In the genomic region with DNA sequence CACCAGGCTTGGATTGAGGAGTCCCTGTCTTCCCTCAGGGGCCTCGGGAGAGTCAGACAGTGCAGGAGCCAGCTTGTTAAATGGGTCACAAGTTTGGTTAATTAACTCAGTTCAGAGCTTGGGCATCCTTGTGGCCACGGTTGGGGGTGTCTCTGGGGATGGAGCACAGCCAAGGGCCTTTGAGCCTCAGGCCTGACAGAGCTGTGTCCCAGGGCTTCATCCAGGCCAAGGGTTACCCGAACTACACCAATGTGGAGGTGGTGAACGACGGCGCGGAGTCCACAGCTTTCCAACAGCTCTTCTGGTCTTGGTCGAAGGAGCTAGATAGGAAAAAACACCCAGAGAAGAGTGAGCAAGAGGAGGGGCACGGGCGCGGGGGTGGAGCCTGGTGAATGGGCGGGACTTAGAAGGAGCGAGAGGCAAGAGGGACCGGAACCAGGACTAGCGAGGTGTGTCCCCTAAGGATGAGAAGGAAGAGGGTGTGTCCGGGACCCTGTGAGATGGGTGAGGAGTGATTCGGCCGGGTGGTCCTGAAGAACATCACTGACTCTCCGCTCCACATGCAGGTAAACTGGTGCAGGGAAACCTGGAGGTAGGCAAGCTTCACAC, we compare ENCODE assay signal across 10 mouse cellular contexts. TPM values are rescaled to one million over a fixed set of nuclear protein-coding genes. Genes with fewer than 3 reads are reported as not detected.
DNase-seq lines count a peak whose midpoint lies in the region; ATAC-seq and TF ChIP-seq lines count a peak whose summit lies in the region.
"Had no signal": no experiment of that assay in that cellular context is flagged by ENCODE, and none has a peak within 500 bp of the region (broad histone marks: within the 10 kb centered on the region; RNA-seq: fewer than 3 reads in every experiment).

No protein-coding gene starts in this region.

- 32% methylated on average over 19 of the region's 19 CpGs for WGBS in intestine, embryonic 14.5 days
- 40% methylated on average over 19 of the region's 19 CpGs for WGBS in intestine, embryonic 16.5 days
- 58% methylated on average over 19 of the region's 19 CpGs for WGBS in bone marrow, adult 2 months

- no peak overlapping the region for H3K27ac ChIP-seq in intestine, embryonic 14.5 days (ENCODE audit: low read depth)
- H3K27ac ChIP-seq in intestine, embryonic 16.5 days (ENCODE audit: low read length) = no peak overlapping the region
- H3K27ac ChIP-seq in bone marrow, adult 2 months (ENCODE audit: control insufficient read depth, insufficient read depth, low read depth, low read length, poor library complexity) = no peak overlapping the region
- H3K27ac ChIP-seq: heart, embryonic 15.5 days had no signal

- no peak for DNase-seq in intestine, embryonic 14.5 days (ENCODE audit: low spot score)
- DNase-seq in kidney, postnatal 4 days = peak; percentile 68 to 78
- no peak for DNase-seq in gastrocnemius, adult 18-20 months (ENCODE audit: low spot score)
- DNase-seq in c-Kit-positive CD71-positive TER-119-positive erythroid progenitor cells, embryonic 14.5 days (ENCODE audit: low spot score) = no peak

- peak overlapping the region; percentile 22; the same call in 1 of the 2 replicates for H3K4me2 ChIP-seq in intestine, embryonic 14.5 days (ENCODE audit: low read length)
- no peak overlapping the region for H3K4me2 ChIP-seq in intestine, embryonic 16.5 days (ENCODE audit: low read depth, low read length)
- H3K4me2 ChIP-seq: heart, embryonic 15.5 days; midbrain, embryonic 11.5 days had no signal

- no peaks in the 10 kb centered on the region for H3K27me3 ChIP-seq in intestine, embryonic 14.5 days (replicated peaks; ENCODE audit: control insufficient read depth, insufficient read depth, low read length)
- no peaks in the 10 kb centered on the region for H3K27me3 ChIP-seq in intestine, embryonic 16.5 days (replicated peaks; ENCODE audit: control insufficient read depth, insufficient read depth, low read length)
- H3K27me3 ChIP-seq: heart, embryonic 15.5 days had no signal

- TF ChIP-seq CTCF in bone marrow, adult 2 months (IDR thresholded peaks at IDR 0.05; ENCODE audit: control insufficient read depth, insufficient read depth, low read length) = no peak

- H3K9ac ChIP-seq in intestine, embryonic 14.5 days (ENCODE audit: low read length) = no peak overlapping the region
- no peak overlapping the region for H3K9ac ChIP-seq in intestine, embryonic 16.5 days (ENCODE audit: low read depth, low read length)
- H3K9ac ChIP-seq: heart, embryonic 15.5 days had no signal

- H3K4me3 ChIP-seq in intestine, embryonic 14.5 days (ENCODE audit: low read depth, low read length) = no peak overlapping the region
- H3K4me3 ChIP-seq in intestine, embryonic 16.5 days (ENCODE audit: low read length) = no peak overlapping the region
- H3K4me3 ChIP-seq in bone marrow, adult 2 months (replicated peaks; ENCODE audit: control insufficient read depth, low read depth, low read length) = peak overlapping the region; percentile 62
- H3K4me3 ChIP-seq: heart, embryonic 15.5 days had no signal

- H3K9me3 ChIP-seq in intestine, embryonic 14.5 days (ENCODE audit: control insufficient read depth, low read length) = no peaks in the 10 kb centered on the region
- H3K9me3 ChIP-seq in intestine, embryonic 16.5 days (ENCODE audit: control insufficient read depth, low read length) = no peaks in the 10 kb centered on the region
- H3K9me3 ChIP-seq: heart, embryonic 15.5 days had no signal

- 0 out of 2 replicates have a peak, but pooled peaks cover 8% of the 10 kb centered on the region for H3K4me1 ChIP-seq in intestine, embryonic 14.5 days (replicated peaks; ENCODE audit: control insufficient read depth, insufficient read depth, low read length)
- H3K4me1 ChIP-seq in intestine, embryonic 16.5 days (ENCODE audit: control insufficient read depth, insufficient read depth, low read length) = peaks cover 4% of the 10 kb centered on the region; the same call in 1 of the 2 replicates
- H3K4me1 ChIP-seq in bone marrow, adult 2 months (ENCODE audit: control insufficient read depth, insufficient read depth, low read length) = no peaks in the 10 kb centered on the region; the same call in 1 of the 2 replicates

- no peak for TF ChIP-seq POLR2A in bone marrow, adult 2 months (IDR thresholded peaks at IDR 0.05; ENCODE audit: borderline replicate concordance, control insufficient read depth, low read depth, low read length)

- no peak for ATAC-seq in intestine, embryonic 14.5 days (replicated peaks; ENCODE audit: low FRiP score, low TSS enrichment, low read depth)
- no peak for ATAC-seq in intestine, embryonic 16.5 days
- peak; percentile 24; the same call in 1 of the 2 replicates for ATAC-seq in megakaryocyte-erythroid progenitor cell, adult 5-6 weeks (replicated peaks; ENCODE audit: low FRiP score, low TSS enrichment, poor library complexity, severe bottlenecking)
- ATAC-seq in erythroid progenitor cell, adult 5-6 weeks (replicated peaks; ENCODE audit: low FRiP score, poor library complexity, severe bottlenecking) = no peak

- H3K36me3 ChIP-seq in intestine, embryonic 14.5 days (ENCODE audit: control insufficient read depth, insufficient read depth, low read length) = no peaks in the 10 kb centered on the region
- no peaks in the 10 kb centered on the region for H3K36me3 ChIP-seq in intestine, embryonic 16.5 days (ENCODE audit: control insufficient read depth, insufficient read depth, low read length)
- H3K36me3 ChIP-seq: heart, embryonic 15.5 days had no signal

RNA-seq across cellular contexts. Expression of gene Vill, which starts 10.6 kb away (rescaled TPM):
- polyA plus RNA-seq in intestine, embryonic 14.5 days (2014; fragmentation: Nextera tagmentation; extraction: Ambion mirVana) = 26.2 and 27.4 TPM in 2 replicates
- 13.7 and 14.9 TPM in 2 replicates for polyA plus RNA-seq in intestine, embryonic 16.5 days (2015; fragmentation: Nextera tagmentation; extraction: Ambion mirVana)
- polyA plus RNA-seq in bone marrow, adult 2 months (2011; ENCODE audit: insufficient read depth, insufficient read length, low replicate concordance, missing spikeins) = 19.5 and 35.2 TPM in 2 replicates
- total RNA-seq in megakaryocyte-erythroid progenitor cell, adult 5-6 weeks (2014; fragmentation: Nextera tagmentation) = 7.2 TPM in 1 of 2 replicates, not detected in the other
- 8.7 and 11.9 TPM in 2 replicates for total RNA-seq in megakaryocyte-erythroid progenitor cell, adult 5-6 weeks (2017)
- total RNA-seq in erythroid progenitor cell, adult 5-6 weeks (2015; ENCODE audit: low replicate concordance) = 1.8 TPM in 1 of 2 replicates, not detected in the other
- total RNA-seq in erythroid progenitor cell, adult 5-6 weeks (2017; ENCODE audit: low replicate concordance) = 1.9 TPM in 1 of 2 replicates, not detected in the other
- total RNA-seq in gastrocnemius, adult 18-20 months (2021) = under 1 TPM in 1 of 2 experiments, not detected in 1; 0.23 TPM

RNA-seq across cellular contexts. Expression of gene Plcd1, which starts 30.2 kb away (rescaled TPM):
- 22.1 and 30.3 TPM in 2 replicates for polyA plus RNA-seq in intestine, embryonic 14.5 days (2014; fragmentation: Nextera tagmentation; extraction: Ambion mirVana)
- polyA plus RNA-seq in intestine, embryonic 16.5 days (2015; fragmentation: Nextera tagmentation; extraction: Ambion mirVana) = 16.9 and 17.3 TPM in 2 replicates
- 2.6 TPM in 2 replicates for polyA plus RNA-seq in bone marrow, adult 2 months (2011; ENCODE audit: insufficient read depth, insufficient read length, low replicate concordance, missing spikeins)
- total RNA-seq in megakaryocyte-erythroid progenitor cell, adult 5-6 weeks (2014; fragmentation: Nextera tagmentation) = not detected in 2 replicates
- not detected in 2 replicates for total RNA-seq in megakaryocyte-erythroid progenitor cell, adult 5-6 weeks (2017)
- not detected in 2 replicates for total RNA-seq in erythroid progenitor cell, adult 5-6 weeks (2015; ENCODE audit: low replicate concordance)
- total RNA-seq in erythroid progenitor cell, adult 5-6 weeks (2017; ENCODE audit: low replicate concordance) = not detected in 2 replicates
- total RNA-seq in gastrocnemius, adult 18-20 months (2021) = 1 to 10 TPM; 5.5 to 6.3 TPM

RNA-seq across cellular contexts. Expression of gene Dlec1, which starts 39.1 kb away (rescaled TPM):
- 0.37 and 0.67 TPM in 2 replicates for polyA plus RNA-seq in intestine, embryonic 14.5 days (2014; fragmentation: Nextera tagmentation; extraction: Ambion mirVana)
- polyA plus RNA-seq in intestine, embryonic 16.5 days (2015; fragmentation: Nextera tagmentation; extraction: Ambion mirVana) = 0.31 and 0.43 TPM in 2 replicates
- polyA plus RNA-seq in bone marrow, adult 2 months (2011; ENCODE audit: insufficient read depth, insufficient read length, low replicate concordance, missing spikeins) = 2.5 TPM in 1 of 2 replicates, not detected in the other
- total RNA-seq in megakaryocyte-erythroid progenitor cell, adult 5-6 weeks (2014; fragmentation: Nextera tagmentation) = not detected in 2 replicates
- total RNA-seq in megakaryocyte-erythroid progenitor cell, adult 5-6 weeks (2017) = 0.65 TPM in 1 of 2 replicates, not detected in the other
- total RNA-seq in erythroid progenitor cell, adult 5-6 weeks (2015; ENCODE audit: low replicate concordance) = 0.36 TPM in 1 of 2 replicates, not detected in the other
- not detected in 2 replicates for total RNA-seq in erythroid progenitor cell, adult 5-6 weeks (2017; ENCODE audit: low replicate concordance)
- not detected for total RNA-seq in gastrocnemius, adult 18-20 months (2021)

Comparison
In these comparisons a context has a peak if more than half of its experiments do, and no peak if none do; other contexts are left out.
1. DNase-seq: peak in kidney, postnatal 4 days (2 of 2); none in intestine, embryonic 14.5 days (single experiment), gastrocnemius, adult 18-20 months (single experiment) and c-Kit-positive CD71-positive TER-119-positive erythroid progenitor cells, embryonic 14.5 days (single experiment).
2. RNA of gene Plcd1, which starts 30.2 kb away (total RNA-seq): 5.5 to 6.3 TPM in gastrocnemius, adult 18-20 months; not detected in megakaryocyte-erythroid progenitor cell, adult 5-6 weeks and not detected in erythroid progenitor cell, adult 5-6 weeks; every median in the first group is over 4 times any median in the second.